Mouse (Mus musculus): Measurements from ENCODE around the gene Sephs1. TPM values are rescaled to one million over a fixed set of nuclear protein-coding genes. Genes with fewer than 3 reads are reported as not detected.

The Sephs1 gene
- 10 to 100 TPM; 46.7 to 47.2 TPM for total RNA-seq (2021)
- long read RNA-seq, experiment 1, full-length matches to known transcripts, result 43 of 66 reads
- long read RNA-seq, experiment 1, partial matches to known transcripts, result 10 of 66 reads
- long read RNA-seq, experiment 1, other reads (novel, unspliced or antisense), result 13 of 66 reads
- long read RNA-seq, experiment 2, full-length matches to known transcripts, result 33 of 43 reads
- long read RNA-seq, experiment 2, partial matches to known transcripts, result 3 of 43 reads
- long read RNA-seq, experiment 2, other reads (novel, unspliced or antisense), result 7 of 43 reads

DNA sequence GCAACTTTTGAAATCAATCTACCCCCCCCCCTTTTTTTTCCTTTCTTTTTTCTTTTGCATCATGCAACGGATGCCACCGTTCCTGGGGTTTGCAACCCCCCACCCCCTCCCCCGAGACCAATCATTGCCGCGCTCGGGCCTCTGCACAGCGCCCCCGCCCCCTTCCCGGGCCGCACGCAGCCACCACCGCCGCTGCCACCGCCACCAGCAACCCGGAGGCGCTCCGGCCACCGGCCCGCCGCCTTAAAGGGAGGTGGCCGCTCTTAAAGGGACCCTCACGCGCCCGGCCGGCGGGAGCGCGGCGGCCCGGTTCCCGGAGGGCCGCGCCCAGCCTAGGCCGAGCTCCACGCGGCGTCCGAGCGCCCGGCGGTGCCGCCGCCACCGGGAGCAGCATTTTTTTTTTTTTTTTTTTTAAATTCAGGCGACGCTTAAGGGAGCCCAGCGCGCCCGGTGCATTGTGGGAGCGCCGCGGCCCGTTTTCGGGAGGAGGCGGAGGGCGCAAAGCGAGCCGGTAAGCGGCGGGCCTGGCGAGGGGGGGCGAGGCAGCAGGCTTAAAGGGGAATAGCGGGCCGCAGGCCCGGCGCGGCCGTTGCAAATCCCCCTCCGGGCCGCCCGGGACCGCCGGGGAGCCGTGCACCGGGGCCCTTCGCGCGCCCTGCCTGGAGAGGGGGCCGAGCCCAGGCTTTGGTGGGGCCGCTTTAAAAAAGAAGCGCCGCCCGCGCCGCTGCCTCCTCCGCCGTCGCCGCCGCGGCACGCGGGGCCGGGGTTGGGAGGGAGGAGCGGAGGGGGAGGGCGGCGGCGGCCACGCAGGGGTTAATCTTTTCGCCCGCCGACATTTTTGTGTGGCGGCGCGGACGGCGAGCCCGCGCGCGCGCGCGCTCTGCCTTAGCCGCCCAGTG, at the start of gene Sephs1:
TSS of gene Sephs1 (plus strand) at position 215 of the 899 bp plus-strand sequence.
- DNase-seq, result peak; percentile 90

DNA sequence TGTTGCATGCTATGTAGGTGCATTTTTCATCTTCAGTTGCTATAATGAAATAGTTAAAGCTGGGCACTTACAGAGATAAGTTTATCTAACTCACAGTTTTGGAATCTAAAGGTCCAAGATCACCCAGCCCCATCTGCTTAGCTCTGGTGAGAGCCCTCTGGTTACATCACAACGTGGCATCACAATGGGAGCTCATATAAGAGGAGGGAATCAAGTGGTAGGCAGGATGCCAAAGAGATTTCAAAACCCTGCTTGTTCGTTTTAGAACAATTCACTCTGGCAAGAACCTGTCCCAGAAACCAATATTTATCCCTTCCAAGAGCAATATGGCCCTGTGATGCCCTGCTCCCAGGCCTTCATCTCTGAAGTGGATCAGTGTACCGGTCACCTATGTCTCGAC, 49.2 kb upstream of the Sephs1 start:
- DNase-seq, result no peak

DNA sequence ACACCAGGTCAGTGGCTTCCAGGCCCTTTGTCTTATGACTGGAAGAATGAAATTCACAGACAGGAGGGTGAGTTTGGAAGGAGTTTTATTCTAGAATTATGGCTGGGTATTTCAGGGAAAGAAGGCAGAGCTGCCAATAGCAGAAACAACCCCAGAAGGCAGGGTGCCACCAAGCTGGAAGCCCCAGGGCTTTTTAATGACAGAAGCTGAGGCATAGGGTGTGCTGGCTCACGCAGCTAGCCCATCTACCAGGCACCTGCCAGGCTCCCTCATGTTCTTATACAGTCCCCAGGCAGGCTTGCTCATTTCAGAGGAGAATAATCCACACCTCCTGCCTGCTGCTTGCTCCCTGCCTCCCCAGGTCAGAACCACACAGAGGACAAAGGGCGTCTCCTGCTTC, 31.9 kb upstream of the Sephs1 start:
- DNase-seq, result no peak

DNA sequence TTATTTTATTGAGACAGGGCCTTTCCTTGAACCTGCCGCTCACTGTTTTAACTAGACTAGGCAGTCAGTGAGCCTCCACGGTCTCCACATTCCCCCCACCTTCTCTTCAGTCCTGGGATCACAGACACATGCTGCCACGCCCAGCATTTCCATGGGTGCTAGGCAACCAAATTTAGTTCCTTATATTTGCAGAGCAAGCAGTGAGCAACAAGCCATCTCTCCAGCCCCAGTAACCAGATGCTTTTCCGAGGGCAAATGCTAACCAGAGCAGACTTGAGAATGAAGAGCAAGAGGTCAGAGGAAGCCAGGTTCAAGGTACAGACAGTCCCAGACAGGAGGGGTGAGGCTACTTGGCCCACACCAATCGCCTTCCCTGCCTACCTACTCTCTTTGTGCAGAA, 24.2 kb upstream of the Sephs1 start:
- no peak for DNase-seq

DNA sequence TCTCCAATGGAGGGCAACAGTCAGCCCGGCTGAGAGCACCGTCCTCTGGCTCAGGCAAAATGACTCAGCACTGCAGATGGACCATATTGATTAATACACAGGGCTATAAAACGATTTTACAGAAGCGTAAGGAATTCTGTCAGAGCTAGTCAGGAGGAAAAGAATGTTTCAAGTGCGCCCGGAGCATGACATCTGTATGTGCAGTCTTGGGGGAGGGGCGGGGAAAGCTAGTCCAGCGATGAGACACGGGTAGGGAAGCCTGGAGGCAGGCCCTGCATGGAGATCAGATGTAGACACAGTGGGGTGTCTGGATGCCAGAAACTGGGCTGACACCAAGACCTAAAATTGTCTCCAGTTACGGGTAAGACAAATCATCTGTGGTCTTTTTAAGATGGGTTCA, 23.2 kb upstream of the Sephs1 start:
- no peak for DNase-seq

DNA sequence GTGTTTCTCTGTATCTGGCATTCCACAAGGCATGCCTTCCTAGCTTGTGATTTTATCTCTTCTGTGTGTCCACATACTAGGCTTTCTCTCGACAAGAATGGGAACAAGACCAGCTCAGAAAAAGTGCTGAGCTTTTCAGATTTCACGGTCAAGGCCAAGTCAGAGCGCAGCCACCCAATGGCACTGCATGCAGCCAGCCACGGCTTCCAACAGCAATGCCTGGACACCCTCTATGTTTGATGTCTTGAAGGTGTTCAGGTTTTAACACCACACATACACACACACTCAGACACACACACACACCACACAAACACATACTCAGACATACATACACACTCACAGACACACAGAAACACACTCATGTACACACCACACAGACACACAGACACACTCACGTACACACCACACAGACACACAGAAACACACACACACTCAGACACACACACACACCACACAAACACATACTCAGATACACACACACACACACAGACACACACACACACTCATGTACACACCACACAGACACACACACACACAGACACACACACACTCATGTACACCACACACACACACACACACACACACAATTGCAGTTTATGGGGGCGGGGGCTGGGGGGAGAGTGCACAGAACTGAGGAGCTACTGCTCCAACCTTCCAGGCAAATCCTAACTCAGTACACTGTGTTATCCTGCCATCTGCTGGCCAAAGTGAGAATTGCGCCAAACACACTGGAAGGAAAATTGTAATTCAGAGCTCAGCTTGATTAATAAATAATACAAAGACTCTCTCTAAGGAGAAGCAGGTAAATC, 17.2 kb upstream of the Sephs1 start:
- DNase-seq, result peak; percentile 90

DNA sequence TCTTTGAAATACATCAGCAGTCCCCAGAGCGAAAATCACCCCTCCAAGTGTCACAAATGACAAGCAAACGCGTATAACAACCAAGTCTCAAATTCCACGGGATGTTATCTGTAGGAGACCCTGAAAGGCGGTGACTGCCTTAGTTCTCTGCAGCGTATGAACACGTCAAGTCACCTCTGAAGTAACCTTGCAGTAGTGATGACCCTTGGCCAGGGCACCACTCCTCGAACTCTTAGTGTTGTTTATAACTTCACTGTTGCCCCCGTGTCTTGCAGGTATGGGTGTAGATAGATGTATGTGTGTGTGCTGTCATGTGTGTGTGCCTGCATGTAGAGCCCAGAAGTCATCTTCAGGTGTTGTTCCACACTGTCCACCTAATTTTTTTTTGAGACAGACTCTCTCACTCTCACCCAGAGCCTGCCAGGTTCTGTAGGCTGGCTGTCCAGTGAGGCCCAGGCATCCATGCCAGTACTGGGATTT, 16.5 kb upstream of the Sephs1 start:
- no peak for DNase-seq

DNA sequence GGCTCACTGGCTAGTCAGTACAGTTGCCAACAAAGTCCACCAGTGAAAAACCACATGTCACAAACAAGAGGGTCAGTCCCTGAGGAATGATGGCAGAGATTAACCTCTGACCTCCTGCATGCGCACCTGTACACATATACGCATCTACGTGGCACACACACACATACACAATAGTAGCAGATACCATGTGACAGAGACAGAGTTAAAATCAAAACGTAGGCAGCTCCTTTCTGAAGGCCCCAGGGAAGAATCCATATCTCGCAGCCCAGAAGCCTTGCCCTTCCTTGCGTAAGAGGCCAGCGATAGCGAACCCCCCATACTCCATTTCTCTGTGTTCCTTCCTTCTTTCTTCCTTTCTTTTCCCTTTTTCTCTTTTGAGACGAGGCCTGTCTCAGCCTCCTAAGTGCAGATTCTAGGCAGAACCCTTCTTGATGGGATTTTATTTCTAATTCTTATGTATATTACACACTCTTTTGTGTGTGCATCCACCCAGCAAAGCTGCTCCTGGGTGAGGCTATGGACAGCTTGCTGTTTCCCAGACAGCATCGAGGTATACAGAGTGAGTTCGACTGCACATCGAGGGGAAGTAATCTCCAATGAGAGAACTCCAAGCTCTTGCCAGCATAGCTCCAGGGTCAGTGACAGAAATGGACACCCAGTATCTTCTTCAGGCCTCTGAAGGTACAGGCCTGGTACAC, 13.2 kb upstream of the Sephs1 start:
- no peak for DNase-seq

DNA sequence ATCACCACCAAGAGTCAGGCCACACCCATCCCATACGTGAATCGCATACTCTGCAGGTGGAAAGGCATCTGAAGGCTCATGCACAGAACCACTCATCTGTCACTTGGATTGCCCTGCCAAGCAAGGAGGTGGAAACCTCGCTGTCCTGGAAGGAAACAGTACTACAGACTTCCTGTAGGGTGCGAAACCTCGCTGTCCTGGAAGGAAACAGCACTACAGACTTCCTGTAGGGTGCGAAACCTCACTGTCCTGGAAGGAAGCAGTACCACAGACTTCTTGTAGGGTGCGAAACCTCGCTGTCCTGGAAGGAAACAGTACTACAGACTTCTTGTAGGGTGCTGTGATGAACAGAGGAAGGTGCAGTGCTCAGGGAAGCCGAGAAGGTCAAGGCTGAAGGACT, 8.6 kb upstream of the Sephs1 start:
- DNase-seq, result no peak

DNA sequence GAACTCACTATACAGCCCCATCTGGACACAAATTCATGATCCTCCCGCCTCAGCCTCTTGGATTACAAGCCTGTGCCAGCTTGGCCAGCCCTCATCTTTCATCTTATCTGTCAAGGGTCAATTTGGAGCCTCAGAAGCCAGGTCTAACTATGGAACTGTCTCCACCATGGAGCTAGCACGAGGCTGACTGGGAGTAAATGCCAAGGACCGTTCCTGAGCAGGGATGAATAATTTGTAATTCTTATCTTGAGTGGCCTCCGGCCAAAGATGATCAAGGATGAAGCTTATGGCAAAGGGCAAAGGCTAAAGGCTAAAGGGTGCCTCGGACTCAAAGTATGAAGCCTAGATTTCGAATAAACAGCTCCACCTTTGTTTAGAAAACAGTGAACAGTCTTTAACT, 8.0 kb upstream of the Sephs1 start:
- DNase-seq, result peak; percentile 55

DNA sequence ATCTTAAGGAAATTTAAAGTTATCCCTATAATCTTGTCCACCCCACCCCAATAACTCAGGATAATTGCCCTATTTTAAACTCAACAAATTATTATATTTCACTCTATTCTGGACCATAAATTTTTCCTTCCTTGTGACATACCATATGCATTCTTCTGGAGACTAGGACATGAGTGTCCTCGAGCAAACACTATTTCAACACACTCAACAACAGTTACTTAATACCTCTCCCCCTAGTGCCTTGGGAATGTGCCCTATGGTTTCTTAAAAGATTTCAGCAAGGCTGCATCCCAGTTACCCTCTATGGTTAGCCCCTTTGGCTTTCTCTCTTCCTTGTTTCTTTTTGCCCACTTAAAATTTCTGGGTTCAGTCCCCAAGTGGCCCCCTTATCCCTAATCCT, 6.3 kb upstream of the Sephs1 start:
- DNase-seq, result no peak

DNA sequence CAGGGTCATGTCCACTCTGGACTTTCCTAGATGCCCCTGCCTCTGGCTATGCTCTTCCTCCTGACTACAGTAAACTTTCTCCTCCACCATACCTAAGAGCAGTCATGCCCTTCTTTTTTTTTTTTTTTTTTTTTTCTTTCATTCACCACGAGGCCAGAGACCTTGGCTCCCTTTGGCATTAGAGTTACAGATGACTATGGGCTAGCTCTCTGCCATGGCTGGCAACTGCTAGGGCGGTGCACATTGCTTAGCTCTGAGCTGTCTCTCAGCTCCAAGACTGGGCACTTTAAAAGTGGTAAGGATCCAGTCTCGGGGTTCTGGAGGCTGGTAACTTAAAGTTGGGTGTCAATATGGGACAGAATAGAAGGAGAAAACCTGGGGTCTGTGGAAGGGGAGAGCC, 5.2 kb upstream of the Sephs1 start:
- no peak for DNase-seq

DNA sequence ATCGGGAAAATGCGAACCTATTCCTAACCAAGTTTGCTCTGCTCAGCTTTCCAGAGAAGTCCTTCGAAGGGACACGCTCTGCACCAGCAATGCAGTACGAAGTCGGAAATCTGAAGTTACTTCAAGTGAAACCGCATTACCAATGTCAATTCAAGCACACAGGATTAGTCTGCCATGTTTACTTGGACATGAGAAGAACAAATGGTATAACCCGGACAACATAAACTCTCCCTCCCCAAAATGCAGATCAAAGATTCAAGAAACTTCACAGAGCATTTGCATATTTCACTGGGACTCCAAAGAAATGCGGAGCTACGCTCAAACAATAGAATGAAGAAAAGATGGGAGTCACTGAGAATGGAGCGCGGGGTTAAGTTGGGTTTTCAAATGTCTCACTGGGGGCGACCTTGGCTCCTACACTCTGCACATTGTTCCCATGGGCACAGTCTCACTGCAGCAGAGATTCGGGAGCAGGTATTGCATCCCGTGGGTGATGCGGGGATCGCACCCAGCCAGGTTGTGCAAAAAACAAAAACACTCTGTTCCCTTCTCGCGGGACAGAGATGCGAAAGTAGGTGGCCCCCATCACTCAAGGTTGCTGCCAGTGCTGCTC, 521 bp upstream of the Sephs1 start:
- DNase-seq, result no peak

DNA sequence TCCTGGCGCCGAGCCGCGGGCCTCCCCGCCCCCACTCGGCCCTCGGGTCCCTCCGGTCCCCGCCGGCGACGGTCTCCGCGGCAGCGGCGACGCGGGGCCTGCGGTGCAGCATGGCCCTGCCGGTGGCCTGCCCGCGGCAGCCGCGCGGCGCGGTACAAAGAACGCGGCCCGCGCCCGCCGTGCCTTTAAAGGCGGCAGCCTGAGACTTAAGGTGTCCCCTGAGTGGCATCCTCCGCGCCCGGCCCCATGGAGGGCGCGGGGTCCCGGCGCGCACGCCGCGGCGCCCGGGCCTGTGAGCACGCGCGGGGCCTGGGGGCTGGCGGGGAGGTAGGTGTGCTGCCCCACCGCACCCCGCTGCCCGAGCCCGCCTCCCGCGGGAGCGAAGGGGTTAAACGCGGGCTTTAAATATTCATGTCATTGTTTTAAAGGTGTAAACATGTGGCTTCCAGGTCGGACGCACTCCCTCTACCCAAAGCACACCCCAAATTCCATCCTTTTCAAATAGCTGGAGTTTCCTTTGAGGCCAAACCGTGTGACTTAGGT, 956 bp downstream of the Sephs1 start:
- peak; percentile 76 for DNase-seq

DNA sequence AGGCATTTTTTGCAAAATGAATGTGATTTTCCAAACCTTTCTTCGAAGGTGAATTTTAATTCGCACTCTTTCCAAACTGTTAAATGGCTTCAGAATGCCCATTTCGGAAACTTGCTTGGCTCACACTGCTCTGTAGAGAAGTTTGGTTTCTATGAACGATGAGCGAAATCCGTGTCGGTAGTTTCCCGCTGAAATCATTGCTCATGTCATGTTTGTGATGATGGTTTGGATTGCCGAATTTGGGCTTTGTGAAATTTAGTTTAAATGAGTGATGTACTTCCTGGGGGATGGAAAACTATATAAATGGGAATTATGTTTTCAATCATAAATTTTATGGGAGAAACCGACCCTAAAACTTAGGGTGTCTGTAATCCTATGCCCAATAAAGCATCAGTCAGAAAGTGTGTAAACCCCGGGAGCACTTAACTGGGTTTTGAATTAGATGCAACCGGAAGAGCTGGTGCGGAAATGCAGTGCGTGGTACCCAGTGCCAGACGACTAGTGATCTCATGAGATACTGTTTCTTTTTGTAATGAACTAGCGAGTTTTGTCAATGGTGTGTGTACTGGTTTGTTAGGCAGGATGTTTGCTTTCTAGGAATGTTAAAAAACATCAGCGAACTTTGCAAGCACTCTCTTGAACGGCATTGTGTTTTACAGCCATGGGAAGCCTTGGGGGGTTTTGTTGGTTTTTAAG, 1.8 kb downstream of the Sephs1 start:
- DNase-seq, result no peak

DNA sequence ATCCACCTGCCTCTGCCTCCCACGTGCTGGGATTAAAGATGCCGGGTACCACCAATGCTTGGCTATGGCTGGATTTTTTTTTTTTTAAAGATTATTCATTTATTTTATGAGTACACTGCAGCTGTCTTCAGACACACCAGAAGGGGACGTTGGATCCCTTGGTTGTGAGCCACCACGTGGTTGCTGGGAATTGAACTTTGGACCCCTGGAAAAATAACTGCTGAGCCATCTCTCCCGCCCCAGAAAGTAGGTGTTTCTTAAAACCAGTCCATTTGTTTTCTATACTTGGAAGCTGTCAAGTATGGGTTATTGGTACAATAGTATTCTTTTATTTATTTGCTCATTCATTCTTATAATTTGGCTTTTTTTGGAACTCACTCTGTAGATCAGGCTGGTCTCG, 5.5 kb downstream of the Sephs1 start:
- DNase-seq, result no peak

DNA sequence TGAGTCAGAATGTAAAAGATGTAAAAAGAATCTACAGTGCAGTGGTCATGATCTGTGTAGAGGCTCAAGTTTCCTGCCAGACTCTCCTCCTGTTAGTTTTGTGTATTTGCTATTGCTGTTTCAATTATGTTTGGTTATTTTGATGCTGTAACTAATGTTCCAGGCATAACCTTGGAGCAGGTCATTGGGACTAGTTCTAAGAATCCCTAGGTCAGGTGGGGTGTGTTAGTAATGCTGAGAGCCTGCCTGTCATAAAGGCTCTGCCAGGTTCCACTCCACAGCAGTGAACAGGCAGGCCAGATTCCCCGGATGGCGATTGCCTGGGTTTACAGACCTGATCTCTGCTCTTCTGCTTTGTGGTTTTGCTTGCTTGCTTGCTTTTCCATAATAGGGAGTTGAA, 14.2 kb downstream of the Sephs1 start:
- no peak for DNase-seq

DNA sequence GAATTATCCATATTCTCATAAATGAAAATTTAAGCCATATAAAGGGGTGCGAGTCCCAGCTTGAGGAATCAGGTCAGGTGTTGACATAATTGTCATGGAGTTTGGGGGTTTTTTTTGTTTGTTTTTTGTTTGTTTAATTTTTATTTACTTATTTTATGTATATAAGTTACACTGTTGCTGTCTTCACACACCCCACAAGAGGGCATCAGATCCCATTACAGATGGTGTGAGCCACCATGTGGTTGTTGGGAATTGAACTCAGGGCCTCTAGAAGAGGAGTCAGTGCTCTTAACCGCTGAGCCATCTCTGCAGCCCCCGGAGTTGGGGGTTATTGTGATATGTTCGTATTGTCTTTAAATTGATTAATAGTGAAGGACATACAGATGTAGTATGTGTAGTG, 15.6 kb downstream of the Sephs1 start:
- DNase-seq, result no peak

DNA sequence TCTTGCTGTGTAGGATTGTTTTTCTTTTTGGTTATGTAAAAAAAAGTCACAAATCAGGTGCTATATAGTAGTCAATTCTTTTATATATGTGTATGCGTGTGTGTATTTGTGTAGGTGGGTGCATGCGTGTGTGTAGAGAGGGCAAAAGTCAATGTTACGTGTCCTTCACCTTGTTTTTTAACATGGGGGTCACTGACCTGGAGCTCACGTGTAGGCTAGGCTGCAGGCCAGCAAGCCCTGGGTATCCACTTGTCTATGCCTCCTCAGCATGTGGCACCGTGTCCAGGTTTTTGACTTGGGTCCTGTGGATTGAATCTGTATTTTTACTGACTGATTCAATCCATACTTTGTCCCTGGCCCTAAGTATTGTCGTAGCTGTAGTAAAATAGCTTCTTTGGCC, 19.3 kb downstream of the Sephs1 start:
- DNase-seq, result no peak

DNA sequence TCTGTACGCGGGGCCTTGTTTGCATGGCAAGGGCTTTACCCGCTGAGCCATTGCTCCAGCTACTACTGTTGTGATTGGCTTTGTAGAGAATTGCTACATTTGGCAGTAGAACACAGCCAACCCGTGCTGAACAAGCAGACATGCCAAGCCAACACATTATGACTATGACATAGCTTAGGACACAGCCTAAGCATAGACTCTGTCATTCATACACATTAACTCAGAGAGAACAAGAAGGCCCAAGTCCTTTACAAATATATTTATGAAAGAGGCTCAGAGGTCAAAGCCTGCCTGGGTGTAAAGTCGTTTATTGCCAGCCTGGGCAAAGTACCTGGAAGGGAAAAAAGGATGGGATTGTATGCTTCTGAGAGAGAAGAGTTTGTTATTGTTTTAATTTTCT, 21.0 kb downstream of the Sephs1 start:
- no peak for DNase-seq

DNA sequence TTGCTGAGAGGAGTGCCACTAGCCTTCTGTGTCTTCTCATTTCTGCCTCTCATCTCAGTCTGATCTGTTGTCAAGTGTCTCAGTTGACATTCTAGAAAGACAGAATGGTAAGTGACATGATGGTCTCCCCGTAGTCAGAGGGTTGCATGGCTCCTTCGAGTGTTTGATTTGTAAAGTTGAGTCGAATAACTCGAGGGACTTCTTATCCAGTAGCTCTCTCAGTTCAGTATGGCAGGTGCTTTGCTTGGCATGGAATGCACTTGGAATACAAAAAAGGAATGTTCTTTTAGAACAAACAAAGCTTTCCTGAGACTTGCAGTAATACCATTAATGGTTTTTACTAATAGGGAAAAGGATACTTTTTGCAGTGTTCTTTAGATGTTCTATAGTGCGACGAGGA, 25.8 kb downstream of the Sephs1 start:
- no peak for DNase-seq
